Mouse (Mus musculus) kidney, adult 8-10 months (tissue): ENCODE results near the gene Mapk8ip2.

Experiments used
- DNase-seq, 2 experiments: peaks; one replicate each; pipeline ENCODE4 v3.0.0; 2022

Mapk8ip2 gene

GRCm38 (mm10) chr15:89488182-89488581 lies 34.5 kb downstream of the Mapk8ip2 start:
- no peak for DNase-seq

- no peak for DNase-seq
Measured at GRCm38 (mm10) chr15:89488611-89489117, 35.0 kb downstream of the Mapk8ip2 start.

- no peak for DNase-seq
Measured at GRCm38 (mm10) chr15:89494970-89495369, 41.3 kb downstream of the Mapk8ip2 start.

GRCm38 (mm10) chr15:89496131-89496530 lies 42.4 kb downstream of the Mapk8ip2 start:
- no peak for DNase-seq

- no peak for DNase-seq
Measured at GRCm38 (mm10) chr15:89496841-89497240, 43.1 kb downstream of the Mapk8ip2 start.

GRCm38 (mm10) chr15:89497391-89498048 lies 43.8 kb downstream of the Mapk8ip2 start:
- DNase-seq = peak; percentile 63 to 86

- DNase-seq = no peak
Measured at GRCm38 (mm10) chr15:89498049-89498960, 44.6 kb downstream of the Mapk8ip2 start.

- no peak for DNase-seq
Measured at GRCm38 (mm10) chr15:89498961-89499688, 45.4 kb downstream of the Mapk8ip2 start, which contains the start of gene Shank3. Shank3 (plus strand) TSS chr15:89499623.

- DNase-seq = no peak
Measured at GRCm38 (mm10) chr15:89499784-89500220, 46.1 kb downstream of the Mapk8ip2 start.

GRCm38 (mm10) chr15:89500221-89500791 lies 46.6 kb downstream of the Mapk8ip2 start:
- DNase-seq = no peak

- DNase-seq = no peak
Measured at GRCm38 (mm10) chr15:89501321-89501720, 47.6 kb downstream of the Mapk8ip2 start.

GRCm38 (mm10) chr15:89504838-89505237 lies 51.1 kb downstream of the Mapk8ip2 start:
- no peak for DNase-seq

- no peak for DNase-seq
Measured at GRCm38 (mm10) chr15:89507751-89508150, 54.0 kb downstream of the Mapk8ip2 start.

- no peak for DNase-seq
Measured at GRCm38 (mm10) chr15:89512679-89513078, 59.0 kb downstream of the Mapk8ip2 start.
